Mouse (Mus musculus) small intestine, adult 2 months (tissue): ENCODE results near the gene Tex29.

Experiments
- CTCF ChIP-seq: fragments of 200-500 bp; IDR thresholded peaks from 2 replicates; pipeline ENCODE4 v1.5.1; 2012; ENCODE audit warnings: low read depth, mild to moderate bottlenecking, control low read depth, inconsistent platforms, low read length, moderate library complexity, mixed read lengths; ENCODE audit not compliant: insufficient replicate concordance, insufficient read length; ENCODE audit errors: extremely low read depth
- POLR2A ChIP-seq: fragments of 200-500 bp; IDR thresholded peaks from 2 replicates; pipeline ENCODE4 v1.6.1; 2012; ENCODE audit warnings: low read depth, mild to moderate bottlenecking, control low read depth, inconsistent platforms, low read length, moderate library complexity

GRCm38 (mm10) chr8:11806252-11806651 is 34.0 kb upstream of the Tex29 start:
- TF ChIP-seq CTCF (no peak), POLR2A (no peak)
